13 mouse cellular contexts compared by ENCODE assay signal in the genomic region with DNA sequence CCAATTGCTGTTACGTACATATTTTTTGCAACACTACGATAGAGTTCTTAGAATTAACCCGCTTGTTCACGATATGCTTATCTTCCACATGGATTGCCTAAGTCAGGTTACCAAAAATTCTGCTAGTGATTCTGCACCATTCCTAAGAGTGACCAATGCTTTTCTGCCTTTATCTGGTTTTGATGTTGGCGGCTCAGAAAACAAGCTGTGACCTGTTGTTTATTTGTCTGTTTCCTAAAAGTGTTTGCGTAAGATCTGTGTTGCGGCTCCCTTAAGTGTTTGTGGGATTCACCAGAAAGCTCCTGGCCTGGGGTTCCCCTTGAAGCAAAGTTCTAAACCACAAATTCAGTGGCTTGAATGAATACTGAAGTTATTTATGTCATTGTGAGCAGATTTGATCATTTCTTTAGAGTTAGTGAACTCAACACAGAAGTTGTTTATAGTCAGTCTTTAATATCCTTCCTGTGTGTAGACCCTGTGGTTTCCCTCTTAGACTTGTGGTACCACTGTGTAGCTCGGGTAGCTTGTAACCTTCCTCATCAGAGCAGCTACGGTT.
A peak's percentile ranks its signal among the peaks of the same experiment; 100 is the strongest.
DNase-seq lines count a peak whose midpoint lies in the region; ATAC-seq and TF ChIP-seq lines count a peak whose summit lies in the region.
"Had no signal": no experiment of that assay in that cellular context is flagged by ENCODE, and none has a peak within 500 bp of the region (broad histone marks: within the 10 kb centered on the region; RNA-seq: fewer than 3 reads in every experiment).

No protein-coding gene starts in this region.

- peaks cover 14% of the 10 kb centered on the region for H3K4me1 ChIP-seq in heart, embryonic 16.5 days (ENCODE audit: control insufficient read depth, insufficient read depth, low read length)
- peaks cover 19% of the 10 kb centered on the region; the same call in 1 of the 2 replicates for H3K4me1 ChIP-seq in heart, embryonic 12.5 days (replicated peaks)
- H3K4me1 ChIP-seq in liver, embryonic 16.5 days (ENCODE audit: control insufficient read depth, low read depth, low read length) = peaks cover 18% of the 10 kb centered on the region
- no peaks in the 10 kb centered on the region for H3K4me1 ChIP-seq in forebrain, embryonic 12.5 days
- H3K4me1 ChIP-seq in intestine, postnatal 0 days (replicated peaks; ENCODE audit: control insufficient read depth, insufficient read depth, low read length) = no peaks in the 10 kb centered on the region
- H3K4me1 ChIP-seq: hindbrain, embryonic 10.5 days; limb, embryonic 10.5 days had no signal

- no peak overlapping the region for H3K4me3 ChIP-seq in heart, embryonic 16.5 days (ENCODE audit: low read length)
- no peak overlapping the region for H3K4me3 ChIP-seq in heart, embryonic 12.5 days
- peak overlapping the region; percentile 49 for H3K4me3 ChIP-seq in liver, embryonic 16.5 days (ENCODE audit: low read depth, low read length)
- H3K4me3 ChIP-seq in forebrain, embryonic 12.5 days (replicated peaks) = no peak overlapping the region
- no peak overlapping the region for H3K4me3 ChIP-seq in intestine, postnatal 0 days (ENCODE audit: low read depth, low read length)
- H3K4me3 ChIP-seq: hindbrain, embryonic 10.5 days; limb, embryonic 10.5 days had no signal

- TF ChIP-seq CTCF in intestine, postnatal 0 days (IDR thresholded peaks at IDR 0.05; ENCODE audit: low read depth) = no peak

- ATAC-seq in heart, embryonic 16.5 days (replicated peaks; ENCODE audit: extremely low read depth, insufficient read depth, low FRiP score) = no peak
- no peak for ATAC-seq in heart, embryonic 12.5 days (ENCODE audit: insufficient number of reproducible peaks, low FRiP score)
- peak; percentile 80 for ATAC-seq in liver, embryonic 16.5 days (ENCODE audit: low read depth)
- ATAC-seq in forebrain, embryonic 12.5 days (ENCODE audit: low FRiP score) = no peak
- ATAC-seq in intestine, postnatal 0 days = no peak

- peak overlapping the region; percentile 38 for H3K4me2 ChIP-seq in heart, embryonic 16.5 days (ENCODE audit: low read depth, low read length)
- H3K4me2 ChIP-seq in heart, embryonic 12.5 days = no peak overlapping the region
- peak overlapping the region; percentile 83 for H3K4me2 ChIP-seq in liver, embryonic 16.5 days (ENCODE audit: low read depth, low read length)
- H3K4me2 ChIP-seq in forebrain, embryonic 12.5 days = no peak overlapping the region
- H3K4me2 ChIP-seq in intestine, postnatal 0 days (replicated peaks; ENCODE audit: low read depth) = no peak overlapping the region

- DNase-seq in CD4-positive helper T cell, adult 2 months (ENCODE audit: low read depth, low spot score) = peak; percentile 85
- DNase-seq in c-Kit-positive CD71-positive TER-119-positive erythroid progenitor cells, embryonic 14.5 days (ENCODE audit: low spot score) = peak; percentile 66
- no peak for DNase-seq in layer of hippocampus, postnatal 10 days (ENCODE audit: low spot score in 2 of 2)
- DNase-seq: adrenal gland, postnatal 10 days; kidney, postnatal 14 days; midbrain, embryonic 14.5 days had no signal

- no peaks in the 10 kb centered on the region for H3K27me3 ChIP-seq in heart, embryonic 16.5 days (ENCODE audit: control insufficient read depth, insufficient read depth, low read length)
- no peaks in the 10 kb centered on the region for H3K27me3 ChIP-seq in heart, embryonic 12.5 days (replicated peaks)
- H3K27me3 ChIP-seq in liver, embryonic 16.5 days (ENCODE audit: control insufficient read depth, insufficient read depth, low read depth, low read length) = no peaks in the 10 kb centered on the region
- H3K27me3 ChIP-seq in forebrain, embryonic 12.5 days = no peaks in the 10 kb centered on the region
- no peaks in the 10 kb centered on the region for H3K27me3 ChIP-seq in intestine, postnatal 0 days (replicated peaks; ENCODE audit: control insufficient read depth, insufficient read depth, low read length)

- no peaks in the 10 kb centered on the region for H3K9me3 ChIP-seq in heart, embryonic 16.5 days (replicated peaks; ENCODE audit: control insufficient read depth, low read length)
- no peaks in the 10 kb centered on the region for H3K9me3 ChIP-seq in heart, embryonic 12.5 days (replicated peaks)
- no peaks in the 10 kb centered on the region for H3K9me3 ChIP-seq in liver, embryonic 16.5 days (replicated peaks; ENCODE audit: control insufficient read depth, low read length)
- no peaks in the 10 kb centered on the region for H3K9me3 ChIP-seq in forebrain, embryonic 12.5 days
- no peaks in the 10 kb centered on the region for H3K9me3 ChIP-seq in intestine, postnatal 0 days (ENCODE audit: control insufficient read depth)
- H3K9me3 ChIP-seq: hindbrain, embryonic 10.5 days; limb, embryonic 10.5 days had no signal

- 74% methylated on average over 9 of the region's 9 CpGs for WGBS in heart, embryonic 16.5 days
- 77% methylated on average over 9 of the region's 9 CpGs for WGBS in heart, embryonic 12.5 days
- WGBS in liver, embryonic 16.5 days (ENCODE audit: insufficient replicate concordance) = 15% methylated on average over 9 of the region's 9 CpGs
- 94% methylated on average over 9 of the region's 9 CpGs for WGBS in forebrain, embryonic 12.5 days
- 75% methylated on average over 9 of the region's 9 CpGs for WGBS in intestine, postnatal 0 days

- H3K27ac ChIP-seq in heart, embryonic 16.5 days (ENCODE audit: low read length) = peak overlapping the region; percentile 20; the same call in 1 of the 2 replicates
- no peak overlapping the region for H3K27ac ChIP-seq in heart, embryonic 12.5 days (ENCODE audit: poor library complexity, severe bottlenecking)
- H3K27ac ChIP-seq in liver, embryonic 16.5 days (ENCODE audit: low read length) = peak overlapping the region; percentile 81
- no peak overlapping the region for H3K27ac ChIP-seq in forebrain, embryonic 12.5 days
- no peak overlapping the region for H3K27ac ChIP-seq in intestine, postnatal 0 days (ENCODE audit: low read depth, low read length)
- H3K27ac ChIP-seq: hindbrain, embryonic 10.5 days; limb, embryonic 10.5 days had no signal

- H3K36me3 ChIP-seq in heart, embryonic 16.5 days (ENCODE audit: control insufficient read depth, insufficient read depth) = no peaks in the 10 kb centered on the region
- H3K36me3 ChIP-seq in heart, embryonic 12.5 days = peaks cover 7% of the 10 kb centered on the region; the same call in 1 of the 2 replicates
- peaks cover 2% of the 10 kb centered on the region; the same call in 1 of the 2 replicates for H3K36me3 ChIP-seq in liver, embryonic 16.5 days (ENCODE audit: control insufficient read depth, insufficient read depth)
- H3K36me3 ChIP-seq in forebrain, embryonic 12.5 days (replicated peaks) = no peaks in the 10 kb centered on the region
- no peaks in the 10 kb centered on the region for H3K36me3 ChIP-seq in intestine, postnatal 0 days (ENCODE audit: control insufficient read depth, insufficient read depth)
- H3K36me3 ChIP-seq: hindbrain, embryonic 10.5 days; limb, embryonic 10.5 days had no signal

- H3K9ac ChIP-seq in heart, embryonic 16.5 days (ENCODE audit: low read length) = no peak overlapping the region
- no peak overlapping the region for H3K9ac ChIP-seq in heart, embryonic 12.5 days
- H3K9ac ChIP-seq in liver, embryonic 16.5 days (ENCODE audit: low read depth, low read length) = peak overlapping the region; percentile 9; the same call in 1 of the 2 replicates
- no peak overlapping the region for H3K9ac ChIP-seq in forebrain, embryonic 12.5 days
- H3K9ac ChIP-seq in intestine, postnatal 0 days (ENCODE audit: low read depth, low read length) = no peak overlapping the region

Comparison
In these comparisons a context has a peak if more than half of its experiments do, and no peak if none do; other contexts are left out.
1. H3K27ac ChIP-seq: peak in heart, embryonic 16.5 days (single experiment) and liver, embryonic 16.5 days (single experiment); none in heart, embryonic 12.5 days (single experiment), forebrain, embryonic 12.5 days (single experiment) and intestine, postnatal 0 days (single experiment).
2. H3K4me2 ChIP-seq: peak in heart, embryonic 16.5 days (single experiment) and liver, embryonic 16.5 days (single experiment); none in heart, embryonic 12.5 days (single experiment), forebrain, embryonic 12.5 days (single experiment) and intestine, postnatal 0 days (single experiment).
3. DNase-seq: peak in CD4-positive helper T cell, adult 2 months (single experiment) and c-Kit-positive CD71-positive TER-119-positive erythroid progenitor cells, embryonic 14.5 days (single experiment); none in layer of hippocampus, postnatal 10 days (0 of 2).